Mouse (Mus musculus) CH12.LX (cell line): Measurements from ENCODE around the gene Mrpl58. TPM values are rescaled to one million over a fixed set of nuclear protein-coding genes. Genes with fewer than 3 reads are reported as not detected.
A peak's percentile ranks its signal among the peaks of the same experiment; 100 is the strongest.

Experiments used
- DNase-seq: peaks from one replicate; pipeline ENCODE4 v3.0.0-alpha.2; 2013; ENCODE audit errors: extremely low read depth
- H3K27ac ChIP-seq: 2 replicates; pipeline ENCODE4 v1.5.1; 2012; ENCODE audit warnings: low read depth, mild to moderate bottlenecking, control low read depth, moderate library complexity; ENCODE audit not compliant: insufficient read depth
- H3K27me3 ChIP-seq: replicated peaks from 2 replicates; pipeline ENCODE3; 2012; ENCODE audit warnings: inconsistent platforms
- H3K36me3 ChIP-seq, 2 experiments: replicated peaks in 1 of 2; 2 replicates each; pipeline versions ENCODE3 to v1.6.1; 2012; ENCODE audit warnings: inconsistent platforms in 1 of 2, low read length in 1 of 2, mild to moderate bottlenecking in 1 of 2, mixed read lengths in 1 of 2, moderate library complexity in 1 of 2; ENCODE audit not compliant: control insufficient read depth in 1 of 2, insufficient read depth in 1 of 2
- H3K4me1 ChIP-seq, 2 experiments: 2 replicates each; pipeline ENCODE4 v1.6.1; 2012; ENCODE audit warnings: inconsistent platforms in 1 of 2, moderate library complexity in 1 of 2; ENCODE audit not compliant: insufficient read depth in 2 of 2, control insufficient read depth in 1 of 2
- H3K4me2 ChIP-seq: 2 replicates; pipeline ENCODE4 v1.6.1; 2012; ENCODE audit warnings: low read depth, mild to moderate bottlenecking, control low read depth; ENCODE audit not compliant: poor library complexity, insufficient read depth, severe bottlenecking
- H3K4me3 ChIP-seq, 3 experiments: fragments of 150-350 bp in 1 of 3; sonication (generic) in 1 of 3; replicated peaks in 1 of 3; 2 replicates each; pipeline versions ENCODE3 to v1.5.1; 2011 to 2012; ENCODE audit warnings: low read depth in 2 of 3, low read length in 2 of 3, mild to moderate bottlenecking in 2 of 3, moderate library complexity in 2 of 3, control low read depth in 1 of 3, improper control_type of control experiment in 1 of 3, inconsistent platforms in 1 of 3, mixed read lengths in 1 of 3; ENCODE audit not compliant: poor library complexity in 1 of 3
- H3K79me2 ChIP-seq: replicated peaks from 2 replicates; pipeline ENCODE4 v1.6.1; 2012; ENCODE audit warnings: mild to moderate bottlenecking, moderate library complexity; ENCODE audit not compliant: control insufficient read depth, poor library complexity, insufficient read depth, severe bottlenecking; ENCODE audit errors: extremely low read depth
- H3K9ac ChIP-seq: 2 replicates; pipeline ENCODE4 v1.6.1; 2012; ENCODE audit warnings: low read depth, mild to moderate bottlenecking, control low read depth, moderate library complexity; ENCODE audit not compliant: insufficient read depth
- H3K9me3 ChIP-seq: replicated peaks from 2 replicates; pipeline ENCODE3; 2012; ENCODE audit warnings: low read length, inconsistent platforms, mixed read lengths
- BHLHE40 ChIP-seq: IDR thresholded peaks from 2 replicates; pipeline ENCODE4 v1.6.1; 2011; ENCODE audit warnings: mild to moderate bottlenecking, low read depth, low read length, improper control_type of control experiment
- CHD2 ChIP-seq: IDR thresholded peaks from 2 replicates; pipeline ENCODE4 v1.6.1; 2011; ENCODE audit warnings: low read length, improper control_type of control experiment
- CTCF ChIP-seq, 2 experiments: IDR thresholded peaks in 1 of 2; conservative IDR thresholded peaks in 1 of 2; 2 replicates each; pipeline ENCODE4 v1.5.1; 2011 to 2012; ENCODE audit warnings: low read depth in 2 of 2, low read length in 2 of 2, improper control_type of control experiment in 1 of 2, inconsistent platforms in 1 of 2, mild to moderate bottlenecking in 1 of 2, moderate library complexity in 1 of 2
- E2F4 ChIP-seq: IDR thresholded peaks from 2 replicates; pipeline ENCODE4 v1.6.1; 2011; ENCODE audit warnings: low read depth, low read length, improper control_type of control experiment; ENCODE audit not compliant: insufficient replicate concordance
- ELF1 ChIP-seq: IDR thresholded peaks from 2 replicates; pipeline ENCODE4 v1.6.1; 2014; ENCODE audit warnings: low read depth, mild to moderate bottlenecking, inconsistent platforms, low read length, improper control_type of control experiment
- ETS1 ChIP-seq: conservative IDR thresholded peaks from 2 replicates; pipeline ENCODE4 v1.6.1; 2012; ENCODE audit warnings: low read depth, mild to moderate bottlenecking, inconsistent platforms, low read length, improper control_type of control experiment, moderate library complexity
- GABPA ChIP-seq: IDR thresholded peaks from 2 replicates; pipeline ENCODE4 v1.6.1; 2012; ENCODE audit warnings: low read depth, low read length, improper control_type of control experiment, inconsistent platforms; ENCODE audit not compliant: insufficient replicate concordance
- HCFC1 ChIP-seq: IDR thresholded peaks from 2 replicates; pipeline ENCODE4 v1.6.1; 2012; ENCODE audit warnings: low read depth, mild to moderate bottlenecking, inconsistent platforms, low read length, improper control_type of control experiment
- IRF4 ChIP-seq: IDR thresholded peaks from 2 replicates; pipeline ENCODE4 v1.6.1; 2014; ENCODE audit warnings: low read depth, mild to moderate bottlenecking, inconsistent platforms, low read length, improper control_type of control experiment
- JUN ChIP-seq: IDR thresholded peaks from 2 replicates; pipeline ENCODE4 v1.6.1; 2011; ENCODE audit warnings: low read depth, mild to moderate bottlenecking, low read length, improper control_type of control experiment, moderate library complexity; ENCODE audit not compliant: insufficient read depth
- JUND ChIP-seq: conservative IDR thresholded peaks from 2 replicates; pipeline ENCODE4 v1.6.1; 2011; ENCODE audit warnings: low read depth, low read length, improper control_type of control experiment
- MAX ChIP-seq: IDR thresholded peaks from 2 replicates; pipeline ENCODE4 v1.6.1; 2011; ENCODE audit warnings: low read length, improper control_type of control experiment
- MAZ ChIP-seq: IDR thresholded peaks from 2 replicates; pipeline ENCODE4 v1.6.1; 2012; ENCODE audit warnings: low read depth, mild to moderate bottlenecking, inconsistent platforms, low read length, improper control_type of control experiment, moderate library complexity
- MEF2A ChIP-seq: IDR thresholded peaks from 2 replicates; pipeline ENCODE4 v1.6.1; 2014; ENCODE audit warnings: low read depth, mild to moderate bottlenecking, inconsistent platforms, low read length, improper control_type of control experiment, borderline replicate concordance
- MXI1 ChIP-seq: IDR thresholded peaks from 2 replicates; pipeline ENCODE4 v1.6.1; 2011; ENCODE audit warnings: mild to moderate bottlenecking, low read depth, low read length, improper control_type of control experiment
- MYC ChIP-seq: IDR thresholded peaks from 2 replicates; pipeline ENCODE4 v1.6.1; 2011; ENCODE audit warnings: low read depth, mild to moderate bottlenecking, improper control_type of control experiment, low read length
- NELFE ChIP-seq: IDR thresholded peaks from 2 replicates; pipeline ENCODE4 v1.6.1; 2011; ENCODE audit warnings: low read depth, low read length, improper control_type of control experiment
- PAX5 ChIP-seq: IDR thresholded peaks from 2 replicates; pipeline ENCODE4 v1.6.1; 2012; ENCODE audit warnings: low read length, inconsistent platforms, mixed read lengths
- POLR2A ChIP-seq: IDR thresholded peaks from 2 replicates; pipeline ENCODE4 v1.6.1; 2011; ENCODE audit warnings: low read depth, mild to moderate bottlenecking, improper control_type of control experiment, low read length
- RAD21 ChIP-seq: IDR thresholded peaks from 2 replicates; pipeline ENCODE4 v1.6.1; 2011; ENCODE audit warnings: low read depth, mild to moderate bottlenecking, low read length, improper control_type of control experiment, moderate library complexity
- RCOR1 ChIP-seq: conservative IDR thresholded peaks from 2 replicates; pipeline ENCODE4 v1.6.1; 2012; ENCODE audit warnings: low read depth, mild to moderate bottlenecking, inconsistent platforms, low read length, improper control_type of control experiment
- SIN3A ChIP-seq: IDR thresholded peaks from 2 replicates; pipeline ENCODE4 v1.6.1; 2012; ENCODE audit warnings: low read length, improper control_type of control experiment, inconsistent platforms
- SMC3 ChIP-seq: IDR thresholded peaks from 2 replicates; pipeline ENCODE4 v1.6.1; 2011; ENCODE audit warnings: low read depth, low read length, improper control_type of control experiment
- TBP ChIP-seq: conservative IDR thresholded peaks from 2 replicates; pipeline ENCODE4 v1.6.1; 2011; ENCODE audit warnings: low read depth, low read length, improper control_type of control experiment
- TCF12 ChIP-seq: IDR thresholded peaks from 2 replicates; pipeline ENCODE4 v1.6.1; 2014; ENCODE audit warnings: low read depth, mild to moderate bottlenecking, inconsistent platforms, low read length, improper control_type of control experiment
- USF1 ChIP-seq: IDR thresholded peaks from 2 replicates; pipeline ENCODE4 v1.6.1; 2014; ENCODE audit warnings: low read depth, mild to moderate bottlenecking, inconsistent platforms, low read length, improper control_type of control experiment
- USF2 ChIP-seq: conservative IDR thresholded peaks from 2 replicates; pipeline ENCODE4 v1.6.1; 2011; ENCODE audit warnings: low read depth, low read length, improper control_type of control experiment
- ZMIZ1 ChIP-seq: IDR thresholded peaks from 2 replicates; pipeline ENCODE4 v1.6.1; 2012; ENCODE audit warnings: low read depth, mild to moderate bottlenecking, inconsistent platforms, low read length, improper control_type of control experiment
- ZNF384 ChIP-seq: IDR thresholded peaks from 2 replicates; pipeline ENCODE4 v1.6.1; 2012; ENCODE audit warnings: low read depth, low read length, improper control_type of control experiment, inconsistent platforms
- dilution Hi-C: fragments of 300-500 bp; cut with MboI; formaldehyde crosslinking; loops from 2 replicates; pipeline ENCODE4 v1.14.3; 2020; ENCODE audit warnings: low sequenced_read_pairs; ENCODE audit not compliant: extremely low pct_unique_long_range_greater_than_20kb, extremely low pct_ligation_motif_present
- in situ Hi-C: fragments of 300-500 bp; cut with MboI; formaldehyde crosslinking; loops from 3 replicates; pipeline ENCODE4 v1.14.3; 2019; ENCODE audit warnings: low sequenced_read_pairs, low pct_ligation_motif_present, low pct_unique_long_range_greater_than_20kb, mixed read lengths
- polyA plus RNA-seq: library from polyadenylated mRNA; unstranded; fragments of >175 nt; gene quantifications from 2 replicates; pipeline ENCODE4 v1.2.1, GENCODE M21; 2012; ENCODE audit warnings: low read depth; ENCODE audit not compliant: insufficient read length
- total RNA-seq, 2 experiments: library from RNA; depleted of rRNA; stranded (reverse); fragments of 300-350 nt in 1 of 2; fragments of >200 nt in 1 of 2; gene quantifications; 2 replicates each; pipeline ENCODE4 v1.2.3; 2012 to 2014

The Mrpl58 gene
- total and polyA plus RNA-seq, 3 experiments, result 113 to 161 (median 157) TPM

DNA sequence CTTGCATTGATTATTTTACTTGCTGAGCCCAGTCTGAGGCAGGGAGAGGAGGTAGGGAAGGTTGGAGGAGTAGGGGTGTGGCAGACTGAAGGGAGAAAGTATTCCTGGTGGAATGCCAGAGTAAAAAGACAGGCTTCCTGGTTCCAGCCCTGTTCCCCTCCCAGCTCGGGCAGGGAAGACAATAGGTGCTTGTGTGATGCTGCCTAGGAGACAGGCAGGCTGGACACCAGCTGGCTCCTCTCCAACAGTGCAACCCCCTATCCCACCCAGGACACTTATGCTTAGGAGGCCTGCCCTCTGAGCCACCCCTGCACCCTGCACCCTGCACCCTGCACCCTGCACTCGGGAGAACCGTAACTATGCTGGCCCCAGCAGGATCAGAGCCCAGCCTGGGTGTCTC lies 44.3 kb upstream of the Mrpl58 start:
- H3K4me3 ChIP-seq, result no peak overlapping the region
- TF ChIP-seq ZNF384, result no peak
- TF ChIP-seq TBP, result no peak
- TF ChIP-seq MYC, result no peak
- no peak for TF ChIP-seq MXI1
- no peak for TF ChIP-seq E2F4
- no peak for TF ChIP-seq USF1
- TF ChIP-seq, all 38 proteins: peak for 0
- Histone ChIP-seq H3K79me2 (no peaks in the 10 kb centered on the region), H3K4me1 (peaks cover 3% of the 10 kb centered on the region in 2 experiments; a peak in 2 of 4 replicates), H3K9ac (no peak overlapping the region), H3K4me2 (no peak overlapping the region), H3K27ac (no peak overlapping the region), H3K27me3 (peaks cover 93% of the 10 kb centered on the region), H3K36me3 (no peaks in the 10 kb centered on the region), H3K9me3 (peaks cover 10% of the 10 kb centered on the region)
- no peak for DNase-seq
- dilution Hi-C loops (no loop called here), in situ Hi-C loops (loop anchor here (5.0 to 10.0 kb wide), 4 partner anchors 37 to 356 kb away; partner anchors contain the start of gene Ush1g)

DNA sequence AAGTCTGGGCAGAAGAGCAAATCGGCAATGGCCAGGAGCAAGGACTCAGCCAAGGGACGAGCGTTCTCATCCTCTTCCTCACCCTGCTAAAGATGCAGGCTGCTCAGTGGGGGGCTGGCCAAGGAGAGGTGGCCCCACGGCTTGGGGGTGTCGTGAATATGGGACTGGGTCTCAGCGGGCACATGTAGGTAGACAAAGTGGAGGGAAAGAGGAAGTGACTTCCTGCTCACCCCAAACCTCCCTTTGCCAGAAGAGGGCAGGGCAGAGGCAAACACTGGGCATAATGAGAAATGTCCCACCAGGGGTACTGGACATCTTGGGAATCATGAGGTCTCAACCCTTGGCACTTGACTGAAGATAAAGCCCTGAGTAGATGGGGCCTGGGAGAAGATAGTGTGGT lies 43.8 kb upstream of the Mrpl58 start:
- H3K9me3 ChIP-seq, result peaks cover 10% of the 10 kb centered on the region
- DNase-seq, result no peak
- no peak overlapping the region for H3K4me3 ChIP-seq
- H3K4me1 ChIP-seq, result peaks cover 0 to 3% of the 10 kb centered on the region in 2 experiments; a peak in 1 of 4 replicates
- no peaks in the 10 kb centered on the region for H3K36me3 ChIP-seq
- in situ Hi-C loops (loop anchor here (5.0 to 10.0 kb wide), 4 partner anchors 37 to 355 kb away; partner anchors contain the start of gene Ush1g), dilution Hi-C loops (no loop called here)
- no peak overlapping the region for H3K27ac ChIP-seq
- TF ChIP-seq ZMIZ1 (no peak), ETS1 (no peak), JUN (no peak), IRF4 (no peak), POLR2A (no peak), ELF1 (peak; percentile 59; the same call in 1 of the 2 replicates), CTCF (conservative IDR thresholded peaks at IDR 0.05 in 1 of 2, IDR thresholded peaks at IDR 0.05 in 1 of 2; ENCODE audit: low read depth in 2 of 2, low read length in 2 of 2) (peak in 1 of 2 experiments; percentile 57; a peak in 2 of 4 replicates), SMC3 (peak; percentile 45; the same call in 1 of the 2 replicates), USF2 (no peak), PAX5 (no peak), RCOR1 (no peak), MAX (0 out of 2 replicates have a peak, but pooled peaks have one; percentile 31), TCF12 (no peak), MYC (no peak), BHLHE40 (no peak), RAD21 (peak; percentile 9), NELFE (no peak), GABPA (no peak), JUND (no peak), MAZ (no peak), SIN3A (no peak), CHD2 (no peak), MEF2A (no peak), HCFC1 (no peak)
- no peaks in the 10 kb centered on the region for H3K79me2 ChIP-seq
- H3K4me2 ChIP-seq, result no peak overlapping the region
- H3K27me3 ChIP-seq, result peaks cover 94% of the 10 kb centered on the region
- no peak overlapping the region for H3K9ac ChIP-seq
